ENCODE assay signal across 20 mouse cellular contexts in the genomic region with DNA sequence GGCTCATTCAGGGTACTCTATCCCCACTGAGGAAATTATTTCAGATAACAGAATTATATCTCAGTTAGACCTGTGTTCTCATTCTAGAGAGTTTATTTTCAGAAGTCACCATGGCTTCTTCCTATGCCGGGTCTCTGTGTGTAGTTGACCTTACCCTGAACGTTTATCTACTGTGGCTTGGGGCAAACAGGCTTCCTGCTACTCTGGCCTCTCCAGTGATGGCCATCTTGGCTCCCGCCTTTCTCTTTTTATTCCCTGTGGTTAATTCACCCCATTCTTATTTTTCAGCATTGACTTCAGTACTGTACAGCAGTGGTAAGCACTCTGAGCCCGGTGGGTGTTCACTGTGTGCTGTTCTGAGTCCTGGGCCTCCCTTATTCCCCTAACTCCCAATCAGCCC. TPM values are rescaled to one million over a fixed set of nuclear protein-coding genes. Genes with fewer than 3 reads are reported as not detected.
DNase-seq lines count a peak whose midpoint lies in the region; ATAC-seq and TF ChIP-seq lines count a peak whose summit lies in the region.
"Had no signal": no experiment of that assay in that cellular context is flagged by ENCODE, and none has a peak within 500 bp of the region (broad histone marks: within the 10 kb centered on the region; RNA-seq: fewer than 3 reads in every experiment).

No protein-coding gene starts in this region.

- no peak overlapping the region for H3K4me3 ChIP-seq in forebrain, embryonic 14.5 days (ENCODE audit: low read depth, low read length)
- no peak overlapping the region for H3K4me3 ChIP-seq in forebrain, embryonic 10.5 days
- no peak overlapping the region for H3K4me3 ChIP-seq in hindbrain, embryonic 10.5 days
- H3K4me3 ChIP-seq in hindbrain, embryonic 14.5 days (replicated peaks; ENCODE audit: low read length) = no peak overlapping the region
- H3K4me3 ChIP-seq in embryonic facial prominence, embryonic 12.5 days = no peak overlapping the region
- no peak overlapping the region for H3K4me3 ChIP-seq in olfactory bulb, adult 2 months (ENCODE audit: insufficient read depth, low read depth, low read length)
- H3K4me3 ChIP-seq: embryonic facial prominence, embryonic 15.5 days; hindbrain, embryonic 15.5 days; midbrain, embryonic 10.5 days had no signal

- peaks cover 25% of the 10 kb centered on the region for H3K4me1 ChIP-seq in forebrain, embryonic 14.5 days (ENCODE audit: control insufficient read depth, insufficient read depth, low read length)
- H3K4me1 ChIP-seq in forebrain, embryonic 10.5 days = peaks cover 70% of the 10 kb centered on the region
- H3K4me1 ChIP-seq in hindbrain, embryonic 10.5 days (replicated peaks) = peaks cover 50% of the 10 kb centered on the region
- H3K4me1 ChIP-seq in hindbrain, embryonic 14.5 days (replicated peaks; ENCODE audit: control insufficient read depth, insufficient read depth, low read length) = 0 out of 2 replicates have a peak, but pooled peaks cover 2% of the 10 kb centered on the region
- H3K4me1 ChIP-seq in embryonic facial prominence, embryonic 12.5 days = peaks cover 64% of the 10 kb centered on the region
- H3K4me1 ChIP-seq in olfactory bulb, adult 2 months (ENCODE audit: control insufficient read depth, insufficient read depth, low read length) = peaks cover 16% of the 10 kb centered on the region

- no peak overlapping the region for H3K4me2 ChIP-seq in forebrain, embryonic 14.5 days (ENCODE audit: low read length)
- H3K4me2 ChIP-seq in hindbrain, embryonic 14.5 days (replicated peaks) = no peak overlapping the region
- no peak overlapping the region for H3K4me2 ChIP-seq in embryonic facial prominence, embryonic 12.5 days (replicated peaks)
- H3K4me2 ChIP-seq: embryonic facial prominence, embryonic 15.5 days; hindbrain, embryonic 15.5 days had no signal

- no peak for TF ChIP-seq POLR2A in olfactory bulb, adult 2 months (IDR thresholded peaks at IDR 0.05; ENCODE audit: insufficient read depth, low read depth, low read length)

- DNase-seq in forebrain, embryonic 14.5 days (ENCODE audit: low spot score) = no peak
- DNase-seq in forebrain, embryonic 10.5 days (ENCODE audit: extremely low spot score, low spot score) = no peak
- no peak for DNase-seq in hindbrain, embryonic 10.5 days (ENCODE audit: low spot score)
- no peak for DNase-seq in hindbrain, embryonic 14.5 days (ENCODE audit: low spot score)
- no peak for DNase-seq in gastrocnemius, postnatal 4 days (ENCODE audit: low spot score in 2 of 2)
- no peak for DNase-seq in ovary, adult 18-20 months (ENCODE audit: low spot score)
- DNase-seq: adrenal gland, postnatal 36 days; cerebellum, adult 11-12 months; cerebellum, postnatal 14 days; gastrocnemius, postnatal 25 days; heart, postnatal 14 days; kidney, adult 2 months; lung, postnatal 4 days had no signal

- no peak overlapping the region for H3K9ac ChIP-seq in forebrain, embryonic 14.5 days (ENCODE audit: low read length)
- H3K9ac ChIP-seq in hindbrain, embryonic 14.5 days = no peak overlapping the region
- H3K9ac ChIP-seq in embryonic facial prominence, embryonic 12.5 days = no peak overlapping the region
- H3K9ac ChIP-seq: embryonic facial prominence, embryonic 15.5 days; hindbrain, embryonic 15.5 days had no signal

- WGBS in forebrain, embryonic 14.5 days = 96% methylated on average over 4 of the region's 4 CpGs
- WGBS in forebrain, embryonic 10.5 days = 79% methylated on average over 4 of the region's 4 CpGs
- 73% methylated on average over 4 of the region's 4 CpGs for WGBS in hindbrain, embryonic 10.5 days
- 90% methylated on average over 4 of the region's 4 CpGs for WGBS in hindbrain, embryonic 14.5 days
- 44% methylated on average over 4 of the region's 4 CpGs for WGBS in embryonic facial prominence, embryonic 12.5 days
- 39% methylated on average over 4 of the region's 4 CpGs for WGBS in olfactory bulb, adult 2 months

- no peak for TF ChIP-seq CTCF in olfactory bulb, adult 2 months (IDR thresholded peaks at IDR 0.05; ENCODE audit: insufficient read depth, low read depth, low read length)

- no peak for ATAC-seq in forebrain, embryonic 14.5 days
- ATAC-seq in hindbrain, embryonic 14.5 days (ENCODE audit: low FRiP score) = no peak
- no peak for ATAC-seq in embryonic facial prominence, embryonic 12.5 days (ENCODE audit: insufficient number of reproducible peaks, insufficient read depth, low FRiP score, low TSS enrichment)
- ATAC-seq: CD4-positive, CD25-positive, alpha-beta regulatory T cell, adult 4 months had no signal

- no peaks in the 10 kb centered on the region for H3K27me3 ChIP-seq in forebrain, embryonic 14.5 days (replicated peaks; ENCODE audit: control insufficient read depth, insufficient read depth, low read length)
- H3K27me3 ChIP-seq in forebrain, embryonic 10.5 days (ENCODE audit: poor library complexity, severe bottlenecking) = no peaks in the 10 kb centered on the region
- no peaks in the 10 kb centered on the region for H3K27me3 ChIP-seq in hindbrain, embryonic 10.5 days (ENCODE audit: insufficient read depth, poor library complexity, severe bottlenecking)
- H3K27me3 ChIP-seq in hindbrain, embryonic 14.5 days (ENCODE audit: control insufficient read depth, insufficient read depth, low read length) = no peaks in the 10 kb centered on the region
- H3K27me3 ChIP-seq in embryonic facial prominence, embryonic 12.5 days = no peaks in the 10 kb centered on the region
- H3K27me3 ChIP-seq: embryonic facial prominence, embryonic 15.5 days; hindbrain, embryonic 15.5 days had no signal

- no peaks in the 10 kb centered on the region for H3K9me3 ChIP-seq in forebrain, embryonic 14.5 days (replicated peaks; ENCODE audit: control insufficient read depth, low read length)
- H3K9me3 ChIP-seq in forebrain, embryonic 10.5 days = no peaks in the 10 kb centered on the region
- H3K9me3 ChIP-seq in hindbrain, embryonic 10.5 days = no peaks in the 10 kb centered on the region
- no peaks in the 10 kb centered on the region for H3K9me3 ChIP-seq in hindbrain, embryonic 14.5 days (ENCODE audit: control insufficient read depth, low read length)
- no peaks in the 10 kb centered on the region for H3K9me3 ChIP-seq in embryonic facial prominence, embryonic 12.5 days
- H3K9me3 ChIP-seq: embryonic facial prominence, embryonic 15.5 days; hindbrain, embryonic 15.5 days; midbrain, embryonic 10.5 days had no signal

- no peaks in the 10 kb centered on the region for H3K36me3 ChIP-seq in forebrain, embryonic 14.5 days (ENCODE audit: control insufficient read depth, insufficient read depth, low read length)
- peaks cover 29% of the 10 kb centered on the region for H3K36me3 ChIP-seq in forebrain, embryonic 10.5 days (replicated peaks)
- H3K36me3 ChIP-seq in hindbrain, embryonic 10.5 days = peaks cover 10% of the 10 kb centered on the region; the same call in 1 of the 2 replicates
- no peaks in the 10 kb centered on the region for H3K36me3 ChIP-seq in hindbrain, embryonic 14.5 days (replicated peaks; ENCODE audit: control insufficient read depth, insufficient read depth)
- no peaks in the 10 kb centered on the region for H3K36me3 ChIP-seq in embryonic facial prominence, embryonic 12.5 days
- H3K36me3 ChIP-seq: embryonic facial prominence, embryonic 15.5 days; hindbrain, embryonic 15.5 days; midbrain, embryonic 10.5 days had no signal

- H3K27ac ChIP-seq in forebrain, embryonic 14.5 days (ENCODE audit: low read depth, low read length) = peak overlapping the region; percentile 84
- H3K27ac ChIP-seq in forebrain, embryonic 10.5 days = no peak overlapping the region
- 0 out of 2 replicates have a peak overlapping the region, but pooled peaks have one; percentile 5 for H3K27ac ChIP-seq in hindbrain, embryonic 10.5 days
- no peak overlapping the region for H3K27ac ChIP-seq in hindbrain, embryonic 14.5 days
- peak overlapping the region; percentile 56; the same call in 1 of the 2 replicates for H3K27ac ChIP-seq in embryonic facial prominence, embryonic 12.5 days
- H3K27ac ChIP-seq in olfactory bulb, adult 2 months (ENCODE audit: insufficient read depth, low read depth, low read length) = peak overlapping the region; percentile 38; the same call in 1 of the 2 replicates
- H3K27ac ChIP-seq: embryonic facial prominence, embryonic 15.5 days; hindbrain, embryonic 15.5 days; kidney, postnatal 0 days; midbrain, embryonic 10.5 days had no signal

RNA-seq across cellular contexts. Expression of a gene that starts 25.1 kb away (rescaled TPM):
- 5.2 and 8.5 TPM in 2 replicates for polyA plus RNA-seq in forebrain, embryonic 14.5 days (2014; fragmentation: Nextera tagmentation; extraction: Ambion mirVana)
- 11.6 and 11.9 TPM in 2 replicates for polyA plus RNA-seq in forebrain, embryonic 10.5 days (2016; fragmentation: Nextera tagmentation; extraction: Ambion mirVana)
- 6.9 and 9.3 TPM in 2 replicates for polyA plus RNA-seq in hindbrain, embryonic 10.5 days (2016; fragmentation: Nextera tagmentation; extraction: Ambion mirVana)
- 6.5 TPM in 2 replicates for polyA plus RNA-seq in hindbrain, embryonic 14.5 days (2014; fragmentation: Nextera tagmentation; extraction: Ambion mirVana)
- 11.9 and 12.5 TPM in 2 replicates for polyA plus RNA-seq in embryonic facial prominence, embryonic 12.5 days (2016; fragmentation: Nextera tagmentation; extraction: Ambion mirVana)
- polyA plus RNA-seq in olfactory bulb, adult 2 months (2012; ENCODE audit: insufficient read depth, insufficient read length, low replicate concordance, missing spikeins) = not detected in 2 replicates
- total RNA-seq in gastrocnemius, postnatal 4 days (2021) = 10 to 100 TPM; 34.0 to 35.5 TPM

RNA-seq across cellular contexts. Expression of a gene that starts 52.6 kb away (rescaled TPM):
- 12.5 TPM in 2 replicates for polyA plus RNA-seq in forebrain, embryonic 14.5 days (2014; fragmentation: Nextera tagmentation; extraction: Ambion mirVana)
- 12.8 and 13.0 TPM in 2 replicates for polyA plus RNA-seq in forebrain, embryonic 10.5 days (2016; fragmentation: Nextera tagmentation; extraction: Ambion mirVana)
- polyA plus RNA-seq in hindbrain, embryonic 10.5 days (2016; fragmentation: Nextera tagmentation; extraction: Ambion mirVana) = 11.8 and 12.2 TPM in 2 replicates
- polyA plus RNA-seq in hindbrain, embryonic 14.5 days (2014; fragmentation: Nextera tagmentation; extraction: Ambion mirVana) = 12.0 and 13.5 TPM in 2 replicates
- polyA plus RNA-seq in embryonic facial prominence, embryonic 12.5 days (2016; fragmentation: Nextera tagmentation; extraction: Ambion mirVana) = 22.3 and 22.7 TPM in 2 replicates
- not detected in 2 replicates for polyA plus RNA-seq in olfactory bulb, adult 2 months (2012; ENCODE audit: insufficient read depth, insufficient read length, low replicate concordance, missing spikeins)
- 10 to 100 TPM; 16.8 to 19.4 TPM for total RNA-seq in gastrocnemius, postnatal 4 days (2021)

Comparison
In these comparisons a context has a peak if more than half of its experiments do, and no peak if none do; other contexts are left out.
1. H3K27ac ChIP-seq: peak in forebrain, embryonic 14.5 days (single experiment), hindbrain, embryonic 10.5 days (single experiment), embryonic facial prominence, embryonic 12.5 days (single experiment) and olfactory bulb, adult 2 months (single experiment); none in forebrain, embryonic 10.5 days (single experiment) and hindbrain, embryonic 14.5 days (single experiment).